Mouse (Mus musculus) adrenal gland, adult (tissue): Measurements from ENCODE around the gene Senp1.

ENCODE experiments used
- DNase-seq, 2 experiments: peaks; one replicate each; pipeline ENCODE4 v3.0.0; 2022 to 2023; ENCODE audit warnings: low spot score in 1 of 2; ENCODE audit not compliant: inconsistent age in 2 of 2

The Senp1 gene

GRCm38 (mm10) chr15:98093121-98094011 is at the start of gene Senp1:
Gene Senp1, minus strand, starts transcription at chr15:98093744.
- peak; percentile 93 to 98 for DNase-seq

DNA sequence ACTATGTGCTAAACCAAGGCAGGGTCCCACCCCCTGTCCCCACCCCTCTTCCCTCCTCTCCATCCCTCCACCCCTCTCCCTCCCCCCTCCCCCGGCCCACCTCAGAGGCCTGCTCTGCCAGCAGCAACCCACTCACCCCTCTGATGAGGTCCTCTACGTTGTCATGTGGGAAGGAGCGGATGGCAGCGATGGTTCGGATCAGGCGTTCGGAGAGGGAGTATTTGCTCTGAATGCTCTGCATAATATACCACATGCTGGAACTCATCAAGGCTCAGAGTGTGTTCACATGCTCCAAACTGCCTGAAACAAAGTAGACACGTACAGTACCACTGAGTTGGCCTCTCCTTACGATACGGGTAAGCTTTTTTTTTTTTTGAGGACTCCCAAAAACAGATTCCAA is 49.0 kb upstream of the Senp1 start:
- DNase-seq = no peak

DNA sequence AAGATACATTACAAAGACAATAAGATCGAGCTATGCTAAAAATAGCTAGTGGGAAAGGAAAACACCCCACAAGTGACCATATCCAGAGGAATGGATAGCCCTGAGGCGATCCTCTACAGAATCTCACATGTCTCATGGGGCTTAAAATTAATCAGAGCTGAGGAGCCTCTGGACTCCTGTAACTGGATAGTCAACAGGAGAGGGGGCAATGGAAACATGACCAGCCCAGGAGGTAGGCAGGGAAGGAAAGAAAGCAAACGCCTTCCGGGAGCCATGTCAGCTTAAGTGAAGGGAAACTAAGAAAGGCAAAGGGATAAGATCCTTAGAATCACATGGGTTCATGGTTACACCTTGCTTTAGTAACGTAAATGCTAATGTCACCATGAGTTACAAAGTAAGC is 47.3 kb upstream of the Senp1 start:
- DNase-seq = no peak

GRCm38 (mm10) chr15:98139763-98140162 is 46.2 kb upstream of the Senp1 start:
- DNase-seq = no peak

GRCm38 (mm10) chr15:98136871-98137270 is 43.3 kb upstream of the Senp1 start:
- no peak for DNase-seq

GRCm38 (mm10) chr15:98135671-98136070 is 42.1 kb upstream of the Senp1 start:
- DNase-seq = no peak

GRCm38 (mm10) chr15:98134666-98135065 is 41.1 kb upstream of the Senp1 start:
- no peak for DNase-seq

DNA sequence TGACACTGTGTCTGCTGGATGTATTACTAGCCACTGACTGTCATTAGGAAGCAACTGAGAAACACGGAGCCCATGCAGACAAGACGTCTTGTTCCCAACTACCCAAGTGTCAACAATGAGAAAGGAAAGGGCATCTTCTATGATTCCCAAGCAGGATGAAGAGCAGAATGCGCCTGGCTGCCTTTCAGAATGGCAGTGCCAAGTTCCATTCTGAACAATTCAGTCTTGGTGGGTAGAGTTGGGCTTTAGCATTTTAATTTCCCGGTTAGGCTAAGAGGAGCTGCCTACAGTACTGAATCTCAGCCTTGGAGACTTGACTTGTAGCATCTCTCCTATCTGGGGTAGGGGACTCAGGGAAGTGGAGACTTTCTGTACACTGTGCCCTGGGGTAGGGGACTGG is 40.5 kb upstream of the Senp1 start:
- DNase-seq = no peak

DNA sequence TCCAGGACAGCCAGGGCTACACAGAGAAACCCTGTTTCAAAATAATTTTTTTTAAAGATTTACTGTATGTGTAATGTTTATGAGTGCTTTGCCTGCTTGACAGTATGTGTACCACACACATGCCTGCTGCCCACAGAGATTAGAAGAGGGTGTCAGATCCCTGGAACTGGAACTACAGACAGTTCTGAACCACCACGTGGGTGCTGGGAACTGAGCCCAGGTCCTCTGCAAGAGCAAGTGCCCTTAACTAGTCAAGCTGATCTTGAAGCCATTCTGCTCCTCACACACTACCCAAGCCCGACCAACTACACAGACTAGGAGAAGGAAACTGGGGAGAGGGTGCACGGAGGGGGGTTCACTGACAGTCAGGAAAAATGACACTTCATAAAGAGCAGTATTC is 39.9 kb upstream of the Senp1 start:
- no peak for DNase-seq

- no peak for DNase-seq
Observed at GRCm38 (mm10) chr15:98131942-98132655, 38.6 kb upstream of the Senp1 start.

DNA sequence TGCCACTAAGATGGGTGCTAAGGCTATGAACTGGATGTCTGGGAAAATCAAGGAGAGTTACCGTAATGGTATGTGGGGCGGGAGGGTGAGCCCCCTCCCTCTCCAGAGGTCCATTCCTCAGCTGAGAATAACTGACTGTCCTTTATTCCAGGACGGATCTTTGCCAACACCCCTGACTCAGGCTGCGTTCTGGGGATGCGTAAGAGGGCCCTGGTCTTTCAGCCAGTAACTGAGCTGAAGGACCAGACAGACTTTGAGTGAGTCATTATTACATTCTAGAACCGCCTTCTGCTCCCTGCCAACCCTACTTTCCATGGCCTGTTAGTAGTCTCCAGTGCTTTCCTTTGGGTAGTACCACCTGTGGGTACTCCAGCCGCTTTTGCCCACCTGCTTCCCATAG is 37.9 kb upstream of the Senp1 start:
- DNase-seq = no peak

GRCm38 (mm10) chr15:98131001-98131400 is 37.5 kb upstream of the Senp1 start:
- no peak for DNase-seq

GRCm38 (mm10) chr15:98120831-98121230 is 27.3 kb upstream of the Senp1 start:
- DNase-seq = no peak

DNA sequence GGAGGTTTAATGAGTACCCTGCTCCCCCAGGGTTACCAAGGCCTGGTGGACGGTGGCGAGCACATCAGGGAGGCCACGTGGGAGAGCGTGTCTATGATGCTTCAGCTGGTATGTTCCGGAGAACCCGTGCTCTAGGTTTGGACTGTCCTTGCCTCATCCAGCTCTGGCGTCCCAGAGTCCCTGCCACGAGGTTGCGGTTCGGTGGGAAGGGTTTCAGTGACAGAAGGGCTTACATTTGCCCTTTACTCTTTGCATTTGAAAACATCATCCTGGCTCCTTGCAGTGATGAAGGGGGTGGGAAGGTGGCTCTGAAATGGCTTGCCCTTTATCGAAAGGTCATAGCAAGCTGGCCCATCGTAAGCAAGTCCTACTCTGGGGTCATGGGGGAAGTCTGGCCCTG is 25.8 kb upstream of the Senp1 start:
- no peak for DNase-seq

DNA sequence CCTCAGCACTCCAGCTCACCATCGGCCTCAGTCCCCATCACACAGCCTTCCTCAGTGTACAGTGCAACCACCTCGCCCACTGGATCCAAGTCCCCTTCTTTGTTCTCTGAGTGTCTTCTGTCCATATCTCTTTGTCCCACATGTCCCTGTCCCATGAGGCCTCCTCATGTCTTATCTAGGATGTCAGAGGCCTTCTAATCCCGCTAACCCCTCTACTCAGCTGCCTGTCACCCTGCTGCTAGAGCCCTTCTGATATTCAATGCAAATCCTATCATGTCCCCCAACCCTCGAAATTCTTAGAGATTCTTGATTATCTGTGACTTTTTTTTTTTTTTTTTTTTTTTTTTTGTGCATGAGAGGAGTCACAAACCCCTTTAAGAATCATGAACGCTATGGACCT is 22.7 kb upstream of the Senp1 start:
- no peak for DNase-seq

- no peak for DNase-seq
Observed at GRCm38 (mm10) chr15:98115779-98116163, 22.2 kb upstream of the Senp1 start.

GRCm38 (mm10) chr15:98114852-98115778 is 21.6 kb upstream of the Senp1 start:
- DNase-seq = no peak

DNA sequence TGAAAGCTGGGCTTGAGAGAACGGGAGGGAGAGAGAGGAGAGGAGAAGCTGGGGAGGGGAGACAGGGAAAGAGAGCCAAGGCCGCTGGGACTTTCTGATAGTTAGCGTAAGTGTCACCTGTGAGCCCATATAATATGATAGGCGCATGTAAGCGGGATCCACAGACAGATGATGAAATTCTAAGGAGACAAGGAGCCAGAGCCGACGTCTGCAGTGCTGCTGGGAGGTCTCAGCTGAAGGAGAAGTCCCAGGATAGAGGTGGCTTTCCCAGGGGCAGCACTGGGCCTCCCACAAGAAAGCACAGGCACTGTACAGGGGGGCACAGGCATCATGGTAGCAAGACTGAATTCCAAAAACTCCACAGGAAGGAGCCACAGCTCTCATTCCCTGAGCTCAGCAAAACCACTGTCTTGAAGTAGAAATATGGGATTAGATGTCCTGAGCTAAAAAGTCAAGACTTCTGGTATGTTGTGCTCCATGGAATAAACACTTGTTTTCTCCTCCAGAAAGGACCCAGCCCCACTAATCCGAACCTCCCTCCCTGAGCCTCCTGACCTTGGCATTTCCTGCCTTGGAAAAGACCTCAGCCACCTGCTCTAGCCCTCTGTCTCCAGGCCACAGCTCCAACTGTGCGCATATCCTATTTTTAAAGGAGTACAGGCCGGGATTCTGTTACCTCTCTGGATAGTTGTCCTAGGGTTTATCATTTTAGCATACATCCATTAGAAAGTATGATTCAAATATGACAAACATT is 20.7 kb upstream of the Senp1 start:
- DNase-seq = no peak

DNA sequence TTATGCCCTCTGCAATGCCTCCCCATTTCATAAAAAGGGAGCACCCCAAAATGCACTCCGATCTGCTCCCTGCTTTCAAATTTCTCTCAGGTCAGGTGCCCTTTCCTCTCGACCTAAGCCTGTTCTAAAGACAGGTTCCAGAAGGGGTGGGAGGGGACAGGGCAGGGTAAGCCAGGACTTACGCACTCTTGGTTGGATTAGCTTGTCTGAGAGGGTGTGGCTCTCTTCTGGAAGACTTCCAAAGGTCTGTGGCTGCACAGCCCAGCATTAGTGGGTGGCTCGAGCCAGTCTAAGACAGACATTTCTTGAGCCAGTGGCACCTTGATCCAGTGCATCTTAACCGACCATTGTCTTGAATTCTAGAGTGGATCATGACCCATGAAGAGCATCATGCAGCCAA is 18.2 kb upstream of the Senp1 start:
- DNase-seq = no peak

GRCm38 (mm10) chr15:98108297-98109152 is 15.0 kb upstream of the Senp1 start:
- DNase-seq = peak; percentile 91 to 96
